Mouse (Mus musculus) liver, adult 2 months (tissue): Measurements from ENCODE around the gene Npnt. TPM values are rescaled to one million over a fixed set of nuclear protein-coding genes. Genes with fewer than 3 reads are reported as not detected.
A peak's percentile ranks its signal among the peaks of the same experiment; 100 is the strongest.

Experiments used
- DNase-seq: peaks from one replicate; pipeline ENCODE4 v3.0.0-alpha.2; 2011; ENCODE audit warnings: low read depth, low spot score; ENCODE audit errors: extremely low read depth
- H3K27ac ChIP-seq: fragments of 200-500 bp; replicated peaks from 2 replicates; pipeline ENCODE4 v1.5.1; 2012; ENCODE audit warnings: low read depth, mild to moderate bottlenecking, control low read depth, inconsistent platforms, low read length; ENCODE audit not compliant: insufficient read depth
- H3K27me3 ChIP-seq: fragments of 200-500 bp; 2 replicates; pipeline ENCODE4 v1.6.1; 2012; ENCODE audit warnings: mild to moderate bottlenecking, moderate library complexity, low read length, inconsistent platforms; ENCODE audit not compliant: control insufficient read depth, insufficient read depth
- H3K36me3 ChIP-seq: fragments of 200-500 bp; 2 replicates; pipeline ENCODE4 v1.6.1; 2012; ENCODE audit warnings: low read length, inconsistent platforms; ENCODE audit not compliant: control insufficient read depth, insufficient read depth
- H3K4me1 ChIP-seq: fragments of 200-500 bp; 2 replicates; pipeline ENCODE4 v1.6.1; 2011; ENCODE audit warnings: low read length; ENCODE audit not compliant: control insufficient read depth, insufficient read depth
- H3K4me3 ChIP-seq: fragments of 200-500 bp; 2 replicates; pipeline ENCODE4 v1.5.1; 2011; ENCODE audit warnings: low read depth, mild to moderate bottlenecking, control low read depth, low read length, moderate library complexity; ENCODE audit not compliant: insufficient read depth
- H3K79me2 ChIP-seq: fragments of 200-500 bp; 2 replicates; pipeline ENCODE4 v1.6.1; 2012; ENCODE audit warnings: inconsistent platforms, mild to moderate bottlenecking, low read length, moderate library complexity; ENCODE audit not compliant: control insufficient read depth, insufficient read depth
- H3K9ac ChIP-seq: fragments of 200-500 bp; 2 replicates; pipeline ENCODE4 v1.6.1; 2012; ENCODE audit warnings: low read depth, mild to moderate bottlenecking, control low read depth, inconsistent platforms, low read length
- CTCF ChIP-seq: fragments of 200-500 bp; IDR thresholded peaks from 2 replicates; pipeline ENCODE4 v1.5.1; 2011; ENCODE audit warnings: low read depth, low read length, control low read depth
- POLR2A ChIP-seq: fragments of 200-500 bp; IDR thresholded peaks from 2 replicates; pipeline ENCODE4 v1.6.1; 2011; ENCODE audit warnings: low read length, control low read depth; ENCODE audit not compliant: insufficient read depth; ENCODE audit errors: extremely low read depth
- WGBS: fragments of 180-500 bp; shearing (Covaris S2); methylation state at CpG from one replicate; pipeline ENCODE4 v1.1.7; 2018; 5-methylcytosine and 5-hydroxymethylcytosine counted together
- polyA plus RNA-seq: library from polyadenylated mRNA; depleted of rRNA; stranded (reverse); fragments of >200 nt; gene quantifications from 2 replicates; pipeline ENCODE4 v1.2.3, GENCODE M21; 2012
- total RNA-seq: library from RNA; depleted of rRNA; stranded (reverse); fragments of >200 nt; gene quantifications from 2 replicates; pipeline ENCODE4 v1.2.3, GENCODE M21; 2014

Npnt gene
- total and polyA plus RNA-seq, 2 experiments = 0.09 to 0.39 TPM

DNA sequence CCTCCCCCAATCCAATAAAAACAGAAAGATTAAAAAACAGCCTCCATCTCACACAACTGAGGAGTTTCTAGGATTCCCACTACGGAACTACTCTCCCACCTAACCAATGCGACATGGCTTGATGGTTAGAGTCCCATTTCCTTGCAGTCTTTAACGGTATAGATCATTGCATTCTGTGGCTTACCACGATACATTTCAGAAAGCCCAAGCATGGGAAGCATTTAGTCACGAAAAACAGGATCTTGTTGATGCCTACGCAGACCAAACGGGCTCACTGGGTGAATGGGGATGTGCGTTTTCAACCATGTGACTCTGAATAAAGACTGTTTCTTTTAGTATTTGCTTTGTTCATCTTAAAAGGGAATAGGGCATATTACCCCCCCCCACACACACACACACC lies 85.1 kb downstream of the Npnt start:
- 92% methylated on average over 8 of the region's 8 CpGs for WGBS
- H3K4me3 ChIP-seq = no peak overlapping the region

DNA sequence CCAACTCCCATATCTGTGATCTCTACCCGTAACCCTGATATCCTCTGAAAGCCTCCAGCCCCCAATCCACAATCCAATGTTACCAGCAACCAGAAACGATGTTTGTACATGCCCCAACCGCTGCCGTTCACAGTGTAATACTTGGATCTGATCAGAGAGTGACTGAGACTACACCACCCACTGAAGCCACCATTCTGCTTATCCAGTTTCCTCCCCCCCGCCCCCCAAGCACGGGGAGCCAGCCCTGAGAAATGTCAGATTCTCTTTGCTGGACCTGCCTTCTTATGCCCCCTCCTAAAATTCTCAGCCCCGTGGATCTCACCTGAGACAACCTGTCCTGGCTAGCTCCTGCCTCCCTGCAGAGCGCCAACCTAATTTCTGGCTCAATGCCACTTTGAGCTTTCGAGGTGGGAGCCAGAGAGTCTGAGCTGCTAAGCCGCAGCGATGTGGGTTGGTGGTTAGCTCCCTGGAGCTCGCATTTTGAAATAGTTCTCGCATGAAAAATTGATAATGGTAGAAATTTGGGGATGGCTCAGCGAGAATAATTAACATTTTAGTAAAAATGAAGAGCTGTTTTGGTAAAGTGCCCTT lies 85.7 kb downstream of the Npnt start:
- no peak overlapping the region for H3K9ac ChIP-seq
- DNase-seq = peak; percentile 22
- peaks cover 5% of the 10 kb centered on the region; the same call in 1 of the 2 replicates for H3K4me1 ChIP-seq
- no peaks in the 10 kb centered on the region for H3K27me3 ChIP-seq
- 53% methylated on average over 14 of the region's 14 CpGs for WGBS
- TF ChIP-seq CTCF (no peak), POLR2A (no peak)
- H3K36me3 ChIP-seq = no peaks in the 10 kb centered on the region
- no peak overlapping the region for H3K27ac ChIP-seq
- H3K4me3 ChIP-seq = peak overlapping the region; percentile 21; the same call in 1 of the 2 replicates
- no peaks in the 10 kb centered on the region for H3K79me2 ChIP-seq

More for the DNA sequence above, 85.1 kb downstream of the Npnt start:
- Histone ChIP-seq H3K4me1 (peaks cover 5% of the 10 kb centered on the region; the same call in 1 of the 2 replicates), H3K9ac (no peak overlapping the region), H3K27me3 (no peaks in the 10 kb centered on the region), H3K27ac (no peak overlapping the region), H3K79me2 (no peaks in the 10 kb centered on the region), H3K36me3 (no peaks in the 10 kb centered on the region)
- no peak for DNase-seq
- TF ChIP-seq POLR2A = no peak

DNA sequence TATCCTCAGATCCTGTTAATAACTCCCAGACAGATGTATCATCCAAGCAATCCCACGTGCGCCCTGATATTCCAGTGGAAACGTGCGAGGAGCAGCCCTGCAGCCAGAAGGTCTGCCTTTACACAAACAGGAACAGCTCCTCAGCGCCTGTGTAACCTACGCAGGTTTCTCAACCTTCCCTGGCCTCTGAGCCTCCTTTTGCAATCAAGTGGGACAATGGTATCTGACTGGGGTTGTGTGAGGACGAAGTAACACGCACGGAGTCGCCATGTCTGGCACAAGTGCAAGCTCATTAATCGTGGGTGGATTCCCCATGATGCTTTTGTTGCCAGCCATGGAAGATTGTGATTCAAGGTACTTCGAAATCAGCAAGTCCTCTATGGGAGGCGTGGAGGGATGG lies 86.2 kb downstream of the Npnt start:
- 34% methylated on average over 13 of the region's 13 CpGs for WGBS
- no peaks in the 10 kb centered on the region for H3K36me3 ChIP-seq
- H3K4me3 ChIP-seq = peak overlapping the region; percentile 21; the same call in 1 of the 2 replicates
- H3K4me1 ChIP-seq = peaks cover 5% of the 10 kb centered on the region; the same call in 1 of the 2 replicates
- H3K27me3 ChIP-seq = no peaks in the 10 kb centered on the region
- no peak for TF ChIP-seq CTCF
- no peak for TF ChIP-seq POLR2A
- no peak overlapping the region for H3K9ac ChIP-seq
- no peak overlapping the region for H3K27ac ChIP-seq
- peak; percentile 76 for DNase-seq
- H3K79me2 ChIP-seq = no peaks in the 10 kb centered on the region

GRCm38 (mm10) chr3:132860796-132861195 lies 89.3 kb downstream of the Npnt start:
- Histone ChIP-seq H3K27me3 (no peaks in the 10 kb centered on the region), H3K27ac (no peak overlapping the region), H3K36me3 (no peaks in the 10 kb centered on the region), H3K79me2 (no peaks in the 10 kb centered on the region), H3K4me1 (peaks cover 5% of the 10 kb centered on the region; the same call in 1 of the 2 replicates), H3K9ac (no peak overlapping the region), H3K4me3 (no peak overlapping the region)
- 47% methylated on average over 8 of the region's 8 CpGs for WGBS
- no peak for TF ChIP-seq POLR2A
- no peak for TF ChIP-seq CTCF
- DNase-seq = peak; percentile 56

DNA sequence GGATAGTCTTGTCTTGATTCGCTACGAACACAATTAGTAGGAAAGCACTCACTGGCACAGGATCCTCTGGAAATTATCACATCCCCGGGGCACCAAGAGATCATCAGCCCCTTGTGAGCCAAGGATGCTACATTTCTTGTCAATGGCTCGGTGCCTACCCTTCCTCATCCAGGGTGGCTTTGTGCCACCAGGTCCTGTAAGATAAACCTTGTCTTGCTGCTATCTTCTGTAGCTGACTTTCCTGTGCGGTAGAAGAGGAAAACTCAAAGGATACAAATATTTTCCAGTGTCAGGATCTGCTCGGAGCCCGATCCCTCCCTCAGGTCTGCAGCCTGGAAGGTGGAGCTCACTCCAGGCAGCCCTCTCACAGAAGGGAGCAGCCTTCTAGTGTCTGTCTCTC lies 90.5 kb downstream of the Npnt start:
- 80% methylated on average over 7 of the region's 7 CpGs for WGBS
- Histone ChIP-seq H3K9ac (no peak overlapping the region), H3K27me3 (no peaks in the 10 kb centered on the region), H3K27ac (no peak overlapping the region), H3K79me2 (no peaks in the 10 kb centered on the region), H3K4me3 (no peak overlapping the region), H3K4me1 (peaks cover 5% of the 10 kb centered on the region; the same call in 1 of the 2 replicates), H3K36me3 (no peaks in the 10 kb centered on the region)
- TF ChIP-seq POLR2A (no peak), CTCF (no peak)
- DNase-seq = no peak

- Histone ChIP-seq H3K27me3 (no peaks in the 10 kb centered on the region), H3K36me3 (no peaks in the 10 kb centered on the region), H3K27ac (no peak overlapping the region), H3K4me3 (no peak overlapping the region), H3K79me2 (no peaks in the 10 kb centered on the region), H3K9ac (no peak overlapping the region), H3K4me1 (0 out of 2 replicates have a peak, but pooled peaks cover 2% of the 10 kb centered on the region)
- DNase-seq = no peak
- 84% methylated on average over 11 of the region's 11 CpGs for WGBS
- TF ChIP-seq CTCF (no peak), POLR2A (no peak)
Measured at GRCm38 (mm10) chr3:132858849-132859248, 91.2 kb downstream of the Npnt start.
